Mouse (Mus musculus) liver, postnatal 0 days (tissue): ENCODE data around the gene Efcab11.

Source experiments
- CTCF ChIP-seq: sonication (generic); IDR thresholded peaks from 2 replicates; pipeline ENCODE4 v1.5.1; 2016; ENCODE audit warnings: antibody characterized with exemption, low read depth
- EP300 ChIP-seq: IDR thresholded peaks from 2 replicates; pipeline ENCODE4 v1.6.1; 2016; ENCODE audit warnings: antibody characterized with exemption, low read depth, mild to moderate bottlenecking

DNA sequence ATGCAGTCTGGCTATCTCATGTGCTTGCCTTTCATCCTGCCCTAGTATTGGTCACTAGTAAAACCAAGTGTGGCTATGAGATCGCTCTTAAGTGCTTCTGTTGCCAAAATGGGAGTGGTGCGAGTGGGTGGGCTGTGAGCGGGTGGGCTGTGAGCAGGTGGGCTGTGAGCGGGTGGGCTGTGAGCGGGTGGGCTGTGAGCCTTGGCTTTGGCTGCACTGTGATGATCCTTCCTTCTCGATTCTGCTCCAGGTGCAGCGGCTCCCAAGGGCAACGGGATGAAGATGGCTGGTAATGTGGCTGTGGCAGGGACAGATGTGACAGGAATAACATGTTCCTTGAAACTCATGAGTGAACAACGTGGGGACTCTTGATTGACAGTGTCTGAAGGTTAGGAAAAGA is 128.0 kb downstream of the Efcab11 start:
- TF ChIP-seq CTCF (no peak), EP300 (no peak)
